Mouse (Mus musculus): Measurements from ENCODE around the gene Sp4. TPM values are rescaled to one million over a fixed set of nuclear protein-coding genes. Genes with fewer than 3 reads are reported as not detected.

Gene Sp4
- total RNA-seq (2021): 10 to 100 TPM; 27.3 to 28.4 TPM

- peak; percentile 90 to 93 for DNase-seq (ENCODE audit: low spot score in 2 of 2)
- intact Hi-C loops (cut with DNase I): loop anchor here (5.0 kb wide), 3 partner anchors 156 to 551 kb away; no protein-coding TSS in a partner anchor
These were observed at the start of gene Sp4 for GRCm38 (mm10) chr12:118301072-118301865. TSS of gene Sp4 (minus strand) at chr12:118301440.

GRCm38 (mm10) chr12:118339107-118339506 is 37.9 kb upstream of the Sp4 start:
- no peak for DNase-seq (ENCODE audit: low spot score in 2 of 2)
- intact Hi-C loops (cut with DNase I): no loop called here

- intact Hi-C loops (cut with DNase I): no loop called here
- no peak for DNase-seq (ENCODE audit: low spot score in 2 of 2)
These were observed 37.0 kb upstream of the Sp4 start for GRCm38 (mm10) chr12:118338243-118338642.

GRCm38 (mm10) chr12:118337291-118337690 is 36.1 kb upstream of the Sp4 start:
- no peak for DNase-seq (ENCODE audit: low spot score in 2 of 2)
- intact Hi-C loops (cut with DNase I): no loop called here

GRCm38 (mm10) chr12:118328739-118329249 is 27.6 kb upstream of the Sp4 start:
- no peak for DNase-seq (ENCODE audit: low spot score in 2 of 2)
- intact Hi-C loops (cut with DNase I): no loop called here

GRCm38 (mm10) chr12:118327566-118327965 is 26.3 kb upstream of the Sp4 start:
- no peak for DNase-seq (ENCODE audit: low spot score in 2 of 2)
- intact Hi-C loops (cut with DNase I): no loop called here

- intact Hi-C loops (cut with DNase I): no loop called here
- DNase-seq (ENCODE audit: low spot score in 2 of 2): no peak
These were observed 24.9 kb upstream of the Sp4 start for GRCm38 (mm10) chr12:118326161-118326560.

- DNase-seq (ENCODE audit: low spot score in 2 of 2): no peak
- intact Hi-C loops (cut with DNase I): no loop called here
These were observed 18.8 kb upstream of the Sp4 start for GRCm38 (mm10) chr12:118320076-118320475.

GRCm38 (mm10) chr12:118314477-118314845 is 13.2 kb upstream of the Sp4 start:
- intact Hi-C loops (cut with DNase I): no loop called here
- DNase-seq (ENCODE audit: low spot score in 2 of 2): no peak

GRCm38 (mm10) chr12:118313805-118314476 is 12.7 kb upstream of the Sp4 start:
- intact Hi-C loops (cut with DNase I): no loop called here
- no peak for DNase-seq (ENCODE audit: low spot score in 2 of 2)

- DNase-seq (ENCODE audit: low spot score in 2 of 2): no peak
- intact Hi-C loops (cut with DNase I): loop anchor here (5.0 kb wide), 3 partner anchors 154 to 549 kb away; no protein-coding TSS in a partner anchor
These were observed 2.3 kb upstream of the Sp4 start for GRCm38 (mm10) chr12:118303586-118303985.

GRCm38 (mm10) chr12:118303066-118303465 is 1.8 kb upstream of the Sp4 start:
- DNase-seq (ENCODE audit: low spot score in 2 of 2): no peak
- intact Hi-C loops (cut with DNase I): loop anchor here (5.0 kb wide), 3 partner anchors 154 to 549 kb away; no protein-coding TSS in a partner anchor

GRCm38 (mm10) chr12:118301866-118302835 is 911 bp upstream of the Sp4 start:
- DNase-seq (ENCODE audit: low spot score in 2 of 2): peak; percentile 99
- intact Hi-C loops (cut with DNase I): loop anchor here (5.0 kb wide), 3 partner anchors 155 to 550 kb away; no protein-coding TSS in a partner anchor

- intact Hi-C loops (cut with DNase I): loop anchor here (5.0 kb wide), 3 partner anchors 157 to 552 kb away; no protein-coding TSS in a partner anchor
- DNase-seq (ENCODE audit: low spot score in 2 of 2): no peak
These were observed 527 bp downstream of the Sp4 start for GRCm38 (mm10) chr12:118300754-118301071.

- intact Hi-C loops (cut with DNase I): loop anchor here (5.0 kb wide), 3 partner anchors 157 to 552 kb away; no protein-coding TSS in a partner anchor
- DNase-seq (ENCODE audit: low spot score in 2 of 2): peak in 1 of 2 experiments; percentile 5
These were observed 1.3 kb downstream of the Sp4 start for GRCm38 (mm10) chr12:118299956-118300355.

- intact Hi-C loops (cut with DNase I): no loop called here
- no peak for DNase-seq (ENCODE audit: low spot score in 2 of 2)
These were observed 2.1 kb downstream of the Sp4 start for GRCm38 (mm10) chr12:118299172-118299571.

GRCm38 (mm10) chr12:118298516-118298915 is 2.7 kb downstream of the Sp4 start:
- intact Hi-C loops (cut with DNase I): no loop called here
- DNase-seq (ENCODE audit: low spot score in 2 of 2): no peak

GRCm38 (mm10) chr12:118296236-118296635 is 5.0 kb downstream of the Sp4 start:
- no peak for DNase-seq (ENCODE audit: low spot score in 2 of 2)
- intact Hi-C loops (cut with DNase I): no loop called here

GRCm38 (mm10) chr12:118295793-118296192 is 5.4 kb downstream of the Sp4 start:
- DNase-seq (ENCODE audit: low spot score in 2 of 2): no peak
- intact Hi-C loops (cut with DNase I): no loop called here
